Mouse (Mus musculus) gastrocnemius, adult 18-20 months (tissue): ENCODE measurements around the gene Asic5. TPM values are rescaled to one million over a fixed set of nuclear protein-coding genes. Genes with fewer than 3 reads are reported as not detected.

Experiments used
- total RNA-seq, 2 experiments: library from RNA; stranded (reverse); gene quantifications; 2 replicates each; pipeline ENCODE4 v1.2.3; 2021

Gene Asic5
- total RNA-seq, 2 experiments from 2014 or later = not detected

Other genes starting within 250 kb of the Asic5 start
- 1 to 10 TPM; 5.0 to 5.4 TPM for gene Ctso, start 49.7 kb upstream of the Asic5 start, total RNA-seq
- gene Tdo2, start 6.1 kb upstream of the Asic5 start, total RNA-seq = under 1 TPM in 1 of 2 experiments, not detected in 1; 0.71 TPM
- gene Gucy1b1, start 92.4 kb downstream of the Asic5 start, total RNA-seq = 1 to 10 TPM; 2.7 to 3.3 TPM
- gene Gucy1a1, start 163.5 kb downstream of the Asic5 start, total RNA-seq = 1 to 10 TPM; 5.1 to 5.5 TPM